Mouse (Mus musculus): Measurements from ENCODE around the gene Glo1. TPM values are rescaled to one million over a fixed set of nuclear protein-coding genes. Genes with fewer than 3 reads are reported as not detected.

The Glo1 gene
- polyA plus RNA-seq (2014; fragmentation: Illumina TruSeq; extraction: RNeasy Lipid Tissue Mini Kit (QIAGEN cat#74804); ENCODE audit: low read depth, low replicate concordance) = 173 TPM

DNA sequence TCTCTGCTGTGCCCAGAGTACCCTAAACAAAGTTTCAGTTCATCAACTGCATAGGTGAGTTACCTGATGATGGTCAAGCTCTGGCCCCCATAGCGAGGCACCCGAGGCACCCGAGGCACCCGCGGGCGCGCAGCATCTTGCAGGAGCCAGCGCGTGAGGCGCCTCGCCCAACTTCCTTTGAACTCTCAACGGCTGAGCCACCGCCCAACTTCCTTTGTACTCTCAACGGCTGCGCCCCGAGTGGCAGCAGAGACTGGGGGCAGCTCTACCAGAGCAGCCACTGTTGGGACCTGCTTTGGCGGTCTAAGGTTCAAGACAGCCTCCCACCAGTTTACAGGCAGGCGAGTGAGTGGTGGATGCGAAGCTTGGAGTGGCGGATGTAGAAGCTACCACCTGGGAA is at the start of gene Glo1:
Glo1 (minus strand) TSS at position 153 of the 400 bp plus-strand sequence.

DNA sequence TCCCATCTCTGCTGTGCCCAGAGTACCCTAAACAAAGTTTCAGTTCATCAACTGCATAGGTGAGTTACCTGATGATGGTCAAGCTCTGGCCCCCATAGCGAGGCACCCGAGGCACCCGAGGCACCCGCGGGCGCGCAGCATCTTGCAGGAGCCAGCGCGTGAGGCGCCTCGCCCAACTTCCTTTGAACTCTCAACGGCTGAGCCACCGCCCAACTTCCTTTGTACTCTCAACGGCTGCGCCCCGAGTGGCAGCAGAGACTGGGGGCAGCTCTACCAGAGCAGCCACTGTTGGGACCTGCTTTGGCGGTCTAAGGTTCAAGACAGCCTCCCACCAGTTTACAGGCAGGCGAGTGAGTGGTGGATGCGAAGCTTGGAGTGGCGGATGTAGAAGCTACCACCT is 2.5 kb downstream of the Glo1 start, which contains the start of gene Dnah8:
Dnah8 (plus strand) TSS at position 223 of the 400 bp plus-strand sequence.

DNA sequence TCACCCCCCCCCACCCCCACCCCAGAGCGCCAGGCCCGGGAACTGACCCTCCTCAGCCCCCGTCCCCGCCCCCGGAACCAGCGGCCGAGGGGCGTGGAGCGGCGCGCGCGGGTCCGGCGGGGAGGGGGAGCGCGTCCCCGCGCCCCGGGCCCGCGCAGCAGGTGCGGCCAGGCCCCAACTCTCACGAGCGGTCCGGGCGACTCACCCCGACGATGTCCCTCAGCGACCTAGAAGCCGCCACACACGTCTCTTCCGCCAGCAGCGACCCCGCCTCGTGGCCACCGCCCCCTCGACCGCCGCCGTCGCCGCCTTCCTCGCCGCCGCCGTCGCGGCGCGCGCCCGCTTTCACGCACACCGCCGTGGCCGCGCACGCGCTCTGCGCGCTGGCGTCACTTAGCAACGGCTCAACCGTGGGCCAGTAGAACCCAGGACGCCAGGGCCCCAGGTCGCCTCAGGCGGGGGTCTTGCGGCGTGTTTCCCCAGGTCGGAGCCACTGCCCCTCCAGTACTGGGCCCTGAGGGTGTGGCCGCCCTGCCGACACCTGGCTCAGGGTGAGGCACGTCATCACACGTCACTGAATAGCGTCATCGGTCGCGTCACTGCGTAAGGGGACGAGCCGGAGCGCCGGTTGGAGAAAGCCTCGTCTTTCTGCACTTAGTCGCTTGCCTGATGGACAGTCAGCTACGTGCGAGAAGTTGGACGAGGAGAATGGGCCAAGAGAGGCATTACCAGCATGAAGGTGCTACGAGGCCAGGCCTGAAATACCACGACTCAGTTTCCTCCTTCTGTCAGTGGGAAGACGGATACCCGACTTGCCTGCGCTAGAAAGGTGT is 50.5 kb downstream of the Glo1 start, which contains the start of gene Btbd9:
Btbd9 (minus strand) TSS at position 548 of the 833 bp plus-strand sequence.

Other genes starting within 250 kb of the Glo1 start
- 6.7 TPM for gene Btbd9, start 50.4 kb downstream of the Glo1 start, polyA plus RNA-seq (2014; fragmentation: Illumina TruSeq; extraction: RNeasy Lipid Tissue Mini Kit (QIAGEN cat#74804); ENCODE audit: low read depth, low replicate concordance)
- gene Dnah8, start 2.5 kb downstream of the Glo1 start, polyA plus RNA-seq (2014; fragmentation: Illumina TruSeq; extraction: RNeasy Lipid Tissue Mini Kit (QIAGEN cat#74804); ENCODE audit: low read depth, low replicate concordance) = 0.17 TPM

All from adrenal gland, adult 10 weeks (tissue).